Mouse (Mus musculus) lung, postnatal 0 days (tissue): ENCODE measurements around the gene Ccdc13.

Experiments
- CTCF ChIP-seq: IDR thresholded peaks from 2 replicates; pipeline ENCODE4 v1.5.1; 2016; ENCODE audit warnings: antibody characterized with exemption, mild to moderate bottlenecking
- EP300 ChIP-seq: IDR thresholded peaks from 2 replicates; pipeline ENCODE4 v1.6.1; 2016; ENCODE audit warnings: antibody characterized with exemption, mild to moderate bottlenecking, control low read depth

GRCm38 (mm10) chr9:121762248-121762647, 77.0 kb downstream of the Ccdc13 start:
- TF ChIP-seq EP300 (no peak), CTCF (no peak)
